Mouse (Mus musculus) subcutaneous adipose tissue, adult 2 months (tissue): ENCODE data around the gene Slc35f5. TPM values are rescaled to one million over a fixed set of nuclear protein-coding genes. Genes with fewer than 3 reads are reported as not detected.

Experiments
- polyA plus RNA-seq: library from polyadenylated mRNA; depleted of rRNA; stranded (reverse); fragments of >200 nt; gene quantifications from 2 replicates; pipeline ENCODE4 v1.2.3, GENCODE M21; 2012; ENCODE audit warnings: low replicate concordance; rRNA removed

The Slc35f5 gene
- 24.5 and 53.1 TPM in 2 replicates for polyA plus RNA-seq

DNA sequence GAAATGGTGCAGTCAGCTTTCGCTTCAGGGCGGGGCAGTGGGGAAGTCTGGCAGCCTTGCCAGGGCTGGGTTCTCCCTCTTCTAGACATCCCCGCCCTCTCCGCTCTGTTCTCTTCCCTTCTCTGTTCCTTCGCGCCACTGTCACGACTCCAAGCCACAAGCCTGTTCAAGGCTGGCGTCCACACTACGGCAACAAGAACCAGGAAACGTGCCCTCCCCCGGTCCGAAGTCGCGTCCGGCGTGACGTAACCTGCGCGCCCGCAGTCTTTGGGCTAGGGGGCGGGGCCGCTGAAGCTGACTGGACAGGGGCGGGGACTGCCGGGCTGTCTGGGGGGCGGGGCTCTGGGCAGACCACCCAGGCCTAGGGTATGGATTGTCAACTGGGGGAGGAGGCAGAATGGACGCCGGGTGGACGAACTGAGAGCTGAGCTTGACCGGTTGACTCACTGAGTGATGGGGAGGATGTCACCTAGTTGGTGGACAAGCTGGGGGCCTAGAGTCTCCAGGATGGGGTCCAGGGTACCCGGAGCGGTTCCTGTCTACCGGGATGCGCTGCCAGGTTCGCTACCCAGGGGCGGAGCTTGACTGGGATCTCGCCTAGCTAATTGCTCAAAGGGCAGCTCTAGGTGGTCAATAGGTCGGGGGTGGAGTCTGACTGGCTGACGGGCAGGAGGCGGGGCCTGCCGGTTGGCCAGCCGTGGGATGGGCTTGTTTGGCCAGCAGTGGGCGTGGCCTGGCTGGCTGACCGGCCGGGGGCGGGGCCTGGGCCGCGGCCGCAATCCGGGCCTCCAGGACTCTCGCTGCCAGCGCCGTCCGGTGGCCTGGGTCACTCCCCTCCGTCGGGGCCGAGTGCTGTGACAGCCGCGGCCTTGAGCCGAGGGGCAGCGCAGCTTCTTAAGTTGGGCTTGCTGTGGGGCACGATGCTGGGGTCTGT is at the start of gene Slc35f5:
Slc35f5 (plus strand) TSS at position 337 of the 934 bp plus-strand sequence.

Other genes starting within 250 kb of the Slc35f5 start
- gene Actr3, start 124.9 kb upstream of the Slc35f5 start, polyA plus RNA-seq = 46.8 and 82.4 TPM in 2 replicates
- gene Gpr39, start 116.4 kb downstream of the Slc35f5 start, polyA plus RNA-seq = 1.2 and 4.9 TPM in 2 replicates